Mouse (Mus musculus): Measurements from ENCODE around the gene Jmjd8.
"Not testable (repeated sequence)": the region's sequence is repeated elsewhere in the genome, so short reads cannot be mapped to it uniquely, and the experiment has no call there.

Jmjd8 gene

DNA sequence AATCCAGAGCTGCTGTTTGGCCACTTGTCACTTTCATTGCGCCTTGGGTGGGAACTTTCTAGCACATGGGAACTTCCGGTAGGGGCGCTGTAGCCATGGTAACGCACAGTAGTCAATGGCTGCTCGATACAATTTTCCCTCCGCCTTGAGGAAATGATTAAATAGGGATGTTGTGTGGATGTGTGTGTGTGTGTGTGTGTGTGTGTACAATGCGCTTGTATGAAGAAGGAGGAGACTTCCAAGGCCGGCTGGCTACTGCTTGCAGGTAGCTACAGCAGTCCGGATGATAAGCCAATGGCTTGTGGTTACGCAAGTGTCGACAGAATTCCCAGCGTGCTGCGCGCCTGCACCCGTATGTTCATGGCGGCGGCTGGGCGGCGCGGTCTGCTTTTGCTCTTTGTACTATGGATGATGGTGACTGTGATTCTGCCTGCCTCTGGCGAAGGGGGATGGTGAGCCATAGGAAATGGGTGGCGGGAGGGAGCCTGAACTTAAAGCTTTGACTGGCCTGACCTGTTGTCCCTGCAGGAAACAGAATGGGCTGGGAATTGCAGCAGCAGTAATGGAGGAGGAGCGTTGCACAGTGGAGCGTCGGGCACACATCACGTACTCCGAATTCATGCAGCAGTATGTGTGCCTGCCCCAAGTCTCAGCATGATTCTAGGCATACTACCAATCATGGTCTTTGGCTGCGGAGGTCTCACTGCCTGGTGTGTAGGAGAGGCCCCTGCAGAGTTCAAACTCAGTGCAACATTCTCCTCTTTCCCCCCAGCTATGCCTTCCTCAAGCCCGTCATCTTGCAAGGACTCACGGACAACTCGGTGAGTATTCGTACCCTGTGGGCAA is at the start of gene Jmjd8:
Jmjd8 (plus strand) TSS at position 156 of the 846 bp plus-strand sequence.
- peak; percentile 86 for DNase-seq (ENCODE audit: extremely low spot score)

DNA sequence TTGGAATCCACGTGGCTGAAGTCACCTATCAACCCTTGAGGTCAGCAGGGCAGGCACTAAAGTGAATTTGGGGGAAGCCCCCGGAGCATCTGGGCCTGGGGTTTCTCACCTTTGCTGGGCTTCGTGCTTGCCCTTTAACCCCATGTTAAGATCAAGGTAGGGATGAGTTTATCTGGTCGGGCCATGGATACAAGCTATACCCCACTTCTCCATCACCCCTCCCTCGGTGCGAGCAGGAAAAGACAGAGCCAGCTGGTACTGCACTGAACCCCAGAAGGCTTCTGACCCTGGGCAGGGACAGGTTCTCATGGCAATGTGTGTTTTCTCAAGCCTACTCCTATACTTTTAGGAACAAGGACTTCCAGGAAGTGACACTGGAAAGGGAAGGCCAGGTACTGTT is 47.3 kb upstream of the Jmjd8 start:
- no peak for DNase-seq (ENCODE audit: extremely low spot score)

DNA sequence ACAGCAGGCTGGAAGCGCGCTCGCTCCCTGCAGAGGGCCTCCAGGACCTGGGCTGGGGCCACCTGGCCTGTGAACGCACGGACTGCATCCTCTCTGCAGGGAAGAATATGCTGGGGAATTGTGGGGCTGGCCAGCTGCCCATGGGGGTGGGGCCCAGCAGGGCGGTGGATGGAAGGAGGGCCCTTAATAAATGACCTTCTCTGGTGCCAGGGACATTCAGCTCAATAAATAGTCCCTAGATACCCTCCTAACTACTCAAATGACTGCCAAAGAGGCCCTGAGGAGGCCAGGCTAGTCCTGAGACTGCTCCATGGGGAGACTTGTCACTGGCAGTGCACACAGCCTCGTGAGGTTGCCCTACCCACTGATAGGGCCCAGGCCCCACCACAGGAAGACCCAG is 45.6 kb upstream of the Jmjd8 start:
- DNase-seq (ENCODE audit: extremely low spot score): no peak

DNA sequence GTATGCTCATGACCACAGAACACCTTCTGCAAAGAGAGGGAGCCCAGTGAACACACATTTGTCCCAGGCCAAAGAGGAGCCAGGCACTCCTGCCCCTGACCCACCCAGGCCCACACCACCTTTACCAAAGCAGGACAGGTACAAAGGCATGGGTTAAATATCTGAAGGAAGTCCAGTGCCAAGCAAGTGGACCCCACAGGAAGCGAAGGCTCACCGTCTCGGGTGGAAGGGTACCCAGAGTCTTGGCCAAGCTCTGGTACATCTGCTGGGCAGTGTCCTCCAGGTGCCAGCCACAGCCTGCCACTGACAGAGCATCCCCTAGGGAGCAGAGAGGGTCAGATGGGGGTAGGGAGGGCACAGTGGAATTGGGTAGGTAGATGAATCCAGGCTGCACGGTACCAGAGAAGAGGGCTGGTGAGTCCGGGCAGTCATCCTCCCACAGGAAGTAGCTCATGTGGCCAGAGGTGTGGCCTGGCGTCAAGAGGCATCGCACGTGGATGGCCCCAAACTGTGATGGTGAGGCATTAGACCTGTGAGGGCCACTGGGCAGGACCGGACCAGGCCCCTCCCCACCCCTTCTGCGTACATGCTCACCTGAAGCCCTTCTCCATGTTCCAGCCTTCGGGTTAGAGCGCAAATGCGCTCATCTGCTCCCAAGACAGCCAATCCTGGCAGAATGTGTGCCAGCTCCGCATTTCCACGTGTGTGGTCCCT is 44.6 kb upstream of the Jmjd8 start:
- DNase-seq (ENCODE audit: extremely low spot score): no peak

DNA sequence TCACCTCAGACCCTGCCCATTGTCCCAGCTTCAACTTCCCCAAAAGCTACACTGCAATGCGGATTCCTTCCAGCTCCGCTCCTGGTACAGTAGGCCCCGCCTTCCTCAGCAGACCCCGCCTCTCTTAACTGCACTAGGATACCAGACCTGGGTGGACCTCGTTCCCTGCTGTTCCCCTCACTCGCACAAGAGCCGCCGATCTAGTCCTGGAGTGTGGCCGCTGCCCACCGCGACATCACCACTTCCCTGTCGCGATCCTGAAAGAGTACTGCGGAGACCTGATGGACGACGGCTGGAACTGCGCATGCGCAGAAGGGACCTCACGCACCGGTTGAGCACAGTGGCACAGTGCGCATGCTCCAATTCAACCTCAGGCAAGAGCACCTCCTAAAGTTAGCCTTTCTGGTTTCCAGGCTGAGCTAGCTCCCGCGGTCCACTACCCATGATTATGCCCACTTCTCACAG is 43.4 kb upstream of the Jmjd8 start, which contains the start of gene Haghl:
Haghl (minus strand) TSS at position 393 of the 465 bp plus-strand sequence.
- DNase-seq (ENCODE audit: extremely low spot score): peak; percentile 97

DNA sequence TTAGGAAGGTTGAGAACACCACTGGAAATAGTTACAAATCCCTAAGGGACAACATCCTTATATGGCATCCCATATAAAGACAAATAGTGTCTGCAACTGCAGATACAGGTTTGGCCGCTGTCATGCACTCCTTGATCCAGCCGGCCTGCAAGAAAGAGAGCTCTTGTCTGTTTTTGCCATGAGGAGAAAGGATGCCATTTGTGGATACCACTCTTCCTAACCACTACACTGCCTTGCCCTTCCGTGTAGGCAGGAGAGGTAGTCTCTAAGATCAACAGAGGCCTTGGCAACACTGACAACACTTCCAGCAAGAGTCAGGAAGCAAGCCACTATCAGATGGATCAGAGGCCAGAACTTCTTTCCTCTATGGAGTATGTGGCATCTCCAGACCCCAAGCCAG is 42.4 kb upstream of the Jmjd8 start, which contains the start of gene Ccdc78:
Ccdc78 (plus strand) TSS at position 301 of the 400 bp plus-strand sequence.
- DNase-seq (ENCODE audit: extremely low spot score): no peak

DNA sequence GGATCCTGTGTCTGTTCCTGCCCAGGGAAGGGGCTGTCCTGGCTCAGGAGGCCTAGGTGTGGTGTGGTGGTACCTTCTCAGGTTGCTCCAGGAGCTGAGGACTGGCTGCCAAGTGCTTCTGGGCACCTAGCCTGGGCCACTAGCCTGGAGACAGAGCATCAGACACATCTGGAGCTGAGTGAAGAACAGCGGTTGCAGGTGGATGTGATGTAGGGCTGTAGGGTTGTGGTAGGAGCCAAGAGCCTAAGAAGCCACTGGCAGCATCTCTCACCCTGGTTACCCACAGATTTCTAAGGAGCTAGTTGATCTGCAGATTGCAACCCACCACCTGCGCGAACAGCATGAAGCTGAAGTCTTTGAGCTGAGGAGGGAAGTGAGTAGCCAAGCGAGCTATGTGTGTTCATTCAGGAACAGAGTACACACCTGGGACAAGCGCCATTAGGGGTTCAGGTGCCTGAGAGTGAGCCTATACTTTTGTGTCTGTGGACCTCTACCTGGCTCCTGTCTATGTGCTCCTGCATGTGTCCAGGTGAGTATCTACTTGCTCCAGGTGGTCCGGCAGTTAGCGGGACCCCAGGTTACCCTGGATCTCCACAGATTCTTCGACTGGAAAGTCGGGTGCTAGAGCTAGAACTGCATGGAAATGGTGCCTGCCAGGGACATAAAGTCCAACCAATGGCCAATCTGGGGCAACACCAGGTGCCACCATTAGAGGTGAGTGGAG is 41.7 kb upstream of the Jmjd8 start:
- no peak for DNase-seq (ENCODE audit: extremely low spot score)

DNA sequence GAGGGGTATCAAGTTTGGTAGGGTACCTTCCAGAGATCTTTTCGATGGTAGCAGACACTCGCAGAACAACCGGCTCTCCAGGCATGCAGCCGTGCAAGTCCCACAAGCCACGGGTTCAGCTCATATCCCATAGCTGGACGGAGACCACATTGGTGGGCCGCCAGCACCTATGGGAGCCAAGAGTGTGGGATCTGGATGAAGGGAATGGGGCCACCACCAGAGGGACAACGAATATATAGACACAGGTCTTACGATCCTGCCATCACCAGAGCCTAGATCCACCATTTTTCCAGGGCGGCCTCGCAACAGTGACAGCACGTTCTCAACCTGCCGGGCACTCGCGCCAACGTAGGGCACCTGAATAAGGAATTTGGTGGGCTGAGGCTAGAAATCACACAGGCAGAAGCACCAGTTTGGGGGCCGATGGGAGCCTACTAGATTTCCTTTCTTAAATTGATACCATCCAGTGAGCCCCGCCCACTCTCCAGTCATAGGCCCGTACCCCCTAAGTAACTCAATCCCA is 37.3 kb upstream of the Jmjd8 start:
- DNase-seq (ENCODE audit: extremely low spot score): no peak

DNA sequence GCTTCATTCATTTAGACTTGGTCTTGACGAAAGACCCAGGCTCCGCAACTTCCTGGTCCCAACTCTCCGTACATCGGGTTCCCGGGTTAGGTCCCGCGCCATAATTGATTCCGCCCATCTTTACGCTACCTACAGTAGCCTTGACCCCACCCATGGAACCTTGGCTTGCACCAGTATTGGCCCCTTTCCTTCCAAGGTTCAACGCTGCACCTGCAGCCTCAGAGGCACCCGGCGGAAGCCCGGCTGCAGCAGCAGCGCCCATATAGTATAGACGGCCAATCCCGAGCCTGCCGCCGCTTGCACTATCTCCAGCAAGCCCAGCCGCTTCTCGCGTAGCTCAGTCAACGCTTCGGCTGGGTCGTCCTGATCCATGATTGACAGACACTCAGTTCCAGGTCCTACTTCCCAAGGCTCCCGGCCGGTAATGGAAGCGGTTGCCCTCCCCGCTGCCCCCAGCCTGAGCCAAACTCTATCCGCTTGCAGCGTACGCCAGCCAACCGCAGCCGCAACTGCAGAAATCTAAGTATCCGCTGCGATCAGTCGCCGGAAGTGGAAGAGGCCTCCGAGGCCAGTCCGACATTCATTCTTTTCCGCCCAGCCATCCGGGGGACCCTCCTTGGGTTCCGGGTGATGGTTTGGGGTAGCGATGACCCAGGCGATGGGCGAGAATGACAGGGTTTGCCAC is 36.7 kb upstream of the Jmjd8 start:
- DNase-seq (ENCODE audit: extremely low spot score): peak; percentile 90

DNA sequence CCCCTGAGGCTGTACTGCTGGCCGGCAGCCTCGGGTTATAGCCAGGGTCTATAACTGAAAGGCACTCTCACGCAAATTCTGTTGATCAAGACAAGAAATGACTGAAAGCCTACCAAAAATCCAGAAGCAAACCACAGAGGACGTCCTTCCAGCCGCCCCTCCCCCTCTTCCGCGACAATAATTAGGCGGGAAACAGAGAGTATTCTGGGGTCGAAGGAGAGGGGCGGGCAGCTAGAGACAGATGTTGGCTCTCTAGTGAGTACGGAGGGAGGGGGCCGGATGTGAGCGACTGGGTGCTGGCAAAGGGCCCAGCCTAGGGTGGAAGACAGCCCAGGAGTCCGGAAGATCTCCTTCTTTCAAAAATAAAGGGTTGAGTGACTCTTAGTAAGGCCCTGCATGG is 36.1 kb upstream of the Jmjd8 start, which contains the start of gene Fam173a:
Fam173a (minus strand) TSS at position 287 of the 400 bp plus-strand sequence.
- DNase-seq (ENCODE audit: extremely low spot score): peak; percentile 77

DNA sequence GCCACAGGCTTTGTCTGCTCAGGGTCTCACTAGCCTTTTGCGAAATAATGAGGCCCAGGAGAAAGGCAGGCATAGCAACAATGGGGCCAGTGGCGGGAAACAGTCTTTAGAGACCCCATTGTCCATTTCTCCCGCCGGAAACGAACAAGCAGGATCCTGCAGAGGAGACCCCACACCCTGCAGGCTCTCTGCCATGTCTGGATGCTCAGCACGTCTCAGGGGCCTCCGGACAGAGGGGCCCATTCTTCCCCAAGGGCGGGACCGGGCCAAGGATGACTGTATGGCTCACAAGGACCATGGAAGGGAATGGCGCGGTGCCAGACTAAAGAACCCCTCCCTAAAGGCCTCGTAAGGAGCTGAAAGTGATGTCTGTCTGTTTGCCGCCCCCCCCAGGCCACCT is 34.5 kb upstream of the Jmjd8 start:
- peak; percentile 39 for DNase-seq (ENCODE audit: extremely low spot score)

DNA sequence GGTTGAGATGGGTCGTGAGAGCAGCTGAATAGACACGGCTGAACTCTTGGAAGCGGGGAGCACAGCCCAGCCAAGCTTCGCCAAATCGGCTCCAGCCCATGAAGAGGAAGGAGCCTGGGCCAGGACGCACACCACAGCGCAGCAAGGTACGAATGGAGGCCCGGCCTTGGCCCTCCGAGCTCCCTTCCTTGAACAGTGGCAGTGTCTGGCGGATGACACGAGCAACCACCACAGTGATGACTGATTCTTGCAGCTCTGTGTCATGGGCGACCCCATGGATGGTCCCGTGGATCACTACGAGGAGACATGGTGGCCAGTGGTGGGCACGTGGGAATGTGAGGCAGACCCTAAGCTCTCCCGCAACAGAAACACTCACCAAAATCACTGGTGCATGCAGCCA is 33.7 kb upstream of the Jmjd8 start:
- no peak for DNase-seq (ENCODE audit: extremely low spot score)

DNA sequence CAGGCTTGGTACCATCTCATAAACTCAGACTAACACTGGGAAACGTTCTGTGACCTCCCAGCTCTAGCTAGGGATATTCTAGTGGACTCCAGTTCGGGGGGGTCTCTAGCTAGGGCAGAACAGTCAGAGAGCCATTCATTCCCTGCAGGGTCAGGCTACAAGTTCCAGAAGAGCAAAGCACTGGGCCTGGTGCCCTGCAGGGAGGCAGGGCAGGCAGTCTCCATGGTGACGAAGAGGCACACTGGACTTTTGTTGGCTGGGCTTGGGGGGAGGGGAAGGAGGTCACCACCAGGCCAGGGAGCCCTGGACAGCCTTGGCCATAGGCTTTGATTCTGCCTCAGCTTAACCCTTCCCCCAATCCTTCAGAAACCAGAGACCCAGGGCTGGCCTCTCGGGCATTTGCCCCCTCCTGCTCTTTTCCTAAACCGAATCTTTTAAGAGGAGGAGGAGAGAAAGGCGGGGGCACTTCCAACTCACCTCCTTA is 33.0 kb upstream of the Jmjd8 start, which contains the start of gene AC134908.4:
AC134908.4 (minus strand) TSS at position 51 of the 484 bp plus-strand sequence.
- peak; percentile 95 for DNase-seq (ENCODE audit: extremely low spot score)

DNA sequence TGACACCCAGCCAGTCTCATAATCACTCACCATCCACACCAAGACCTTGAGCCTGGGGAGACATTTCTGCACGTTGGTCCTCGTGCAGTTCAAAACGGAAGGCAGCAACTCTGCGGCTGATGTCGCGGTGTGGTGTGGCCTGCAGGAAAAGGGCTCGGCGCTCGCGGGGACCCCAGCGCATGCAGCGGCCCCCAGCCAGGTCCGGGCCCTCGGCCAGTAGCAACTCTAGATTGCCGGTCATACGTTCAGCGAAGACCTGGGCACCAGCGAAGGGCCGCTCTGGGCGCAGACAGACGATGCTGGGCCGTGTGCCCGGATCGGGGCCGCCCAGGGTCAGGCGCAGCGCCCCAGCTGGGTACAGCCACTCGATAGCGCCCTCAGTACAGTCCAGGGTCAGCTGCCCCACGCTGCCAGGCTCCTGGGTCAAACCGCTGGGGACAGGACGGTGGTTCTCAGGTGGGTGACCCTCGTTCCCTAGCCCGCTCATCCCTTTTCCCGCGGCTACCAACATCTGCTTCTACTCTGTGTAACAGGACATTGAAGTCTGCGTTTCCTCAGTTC is 32.4 kb upstream of the Jmjd8 start:
- DNase-seq (ENCODE audit: extremely low spot score): no peak

DNA sequence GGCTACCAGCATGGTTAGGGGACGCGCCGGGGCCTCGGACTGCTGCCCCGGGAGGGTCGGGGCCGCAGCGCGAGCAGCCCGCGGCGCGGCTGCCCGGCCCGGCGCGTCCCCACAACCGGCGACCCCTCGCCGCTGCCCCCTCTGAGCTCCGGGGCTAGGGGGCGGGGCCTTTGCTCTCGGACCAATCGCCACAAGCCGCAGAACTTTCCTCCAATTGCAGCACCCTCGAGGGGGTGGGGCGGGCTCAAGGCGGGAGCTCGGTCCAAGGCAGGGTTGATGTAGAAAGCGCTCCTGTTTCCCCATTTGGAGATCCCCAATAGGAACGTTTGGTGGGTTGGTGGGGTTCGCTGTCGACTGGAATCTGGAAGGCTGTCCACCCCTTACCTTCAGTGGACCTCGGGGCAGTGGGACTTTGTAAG is 31.7 kb upstream of the Jmjd8 start, which contains the start of gene Metrn:
Metrn (minus strand) TSS at position 186 of the 419 bp plus-strand sequence.
- peak; percentile 94 for DNase-seq (ENCODE audit: extremely low spot score)

DNA sequence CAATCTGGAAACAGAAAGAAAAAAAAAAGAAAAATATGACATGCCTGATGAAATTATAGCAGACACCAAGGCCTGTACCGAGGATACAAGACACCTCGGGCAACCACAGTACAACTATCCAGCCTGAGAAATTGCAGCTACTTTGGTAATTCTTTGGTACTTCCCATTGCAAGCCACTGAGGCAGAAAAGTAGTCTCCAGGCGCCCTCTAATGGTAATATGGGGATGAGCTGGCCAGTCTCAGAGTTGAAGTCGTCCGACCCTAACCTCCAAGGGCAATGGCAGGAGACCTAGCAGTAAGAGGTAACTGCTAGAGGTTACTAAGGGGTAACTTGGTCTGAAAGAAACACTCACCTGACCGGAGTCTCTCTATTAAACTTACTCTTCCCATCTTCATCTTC is 27.6 kb upstream of the Jmjd8 start:
- DNase-seq (ENCODE audit: extremely low spot score): peak; percentile 74

DNA sequence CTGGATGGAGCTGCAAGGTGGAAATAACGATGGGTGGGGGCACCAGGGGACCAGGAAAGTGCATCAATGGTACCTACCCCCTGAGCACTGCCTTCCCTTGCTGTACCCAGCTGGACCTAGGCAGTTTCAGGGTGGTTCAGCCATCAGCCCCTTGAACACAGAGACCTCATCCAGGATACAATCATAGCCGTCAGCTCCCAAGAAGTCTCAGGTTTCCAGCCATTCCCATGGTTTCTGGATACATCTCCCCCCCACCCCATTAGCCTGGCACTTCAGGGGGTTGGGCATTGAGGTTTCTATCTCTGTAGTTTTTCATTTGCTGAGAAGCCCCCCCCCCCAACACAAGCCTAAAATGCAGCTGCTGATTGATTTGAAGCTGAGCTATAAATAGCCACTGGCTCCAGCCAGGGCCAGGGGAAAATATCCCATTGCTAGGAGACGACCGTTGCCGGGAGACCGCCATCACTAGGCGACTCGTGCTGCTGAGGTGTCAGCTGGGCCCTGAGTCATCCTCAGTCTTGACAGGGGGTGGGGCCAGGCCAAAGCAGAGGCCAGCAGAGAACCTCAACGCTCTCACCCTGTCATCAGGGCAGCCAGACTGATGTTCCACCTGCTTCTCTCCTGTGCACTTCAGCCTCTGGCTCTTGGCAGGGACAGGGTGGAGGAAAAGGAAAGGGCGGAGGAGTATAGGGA is 25.7 kb upstream of the Jmjd8 start:
- DNase-seq (ENCODE audit: extremely low spot score): peak; percentile 77

DNA sequence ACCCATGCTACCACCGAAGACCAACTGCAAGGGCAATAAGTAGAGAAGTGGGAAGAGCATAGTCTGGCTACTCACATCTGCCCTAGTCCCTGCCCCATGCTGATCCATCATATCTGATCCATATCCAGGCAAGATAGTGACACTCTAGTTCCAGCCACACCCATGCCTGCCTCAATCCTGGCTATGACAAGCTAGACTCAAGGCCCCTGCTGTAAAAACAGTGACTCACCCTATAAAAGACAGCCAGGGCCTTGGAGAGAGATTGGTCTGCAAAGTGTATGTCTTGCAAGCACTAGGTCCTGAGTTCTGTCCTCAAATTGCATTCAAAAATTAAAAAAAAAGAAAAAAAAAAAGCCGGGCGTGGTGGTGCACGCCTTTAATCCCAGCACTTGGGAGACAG is 22.2 kb upstream of the Jmjd8 start:
- no peak for DNase-seq (ENCODE audit: extremely low spot score)

DNA sequence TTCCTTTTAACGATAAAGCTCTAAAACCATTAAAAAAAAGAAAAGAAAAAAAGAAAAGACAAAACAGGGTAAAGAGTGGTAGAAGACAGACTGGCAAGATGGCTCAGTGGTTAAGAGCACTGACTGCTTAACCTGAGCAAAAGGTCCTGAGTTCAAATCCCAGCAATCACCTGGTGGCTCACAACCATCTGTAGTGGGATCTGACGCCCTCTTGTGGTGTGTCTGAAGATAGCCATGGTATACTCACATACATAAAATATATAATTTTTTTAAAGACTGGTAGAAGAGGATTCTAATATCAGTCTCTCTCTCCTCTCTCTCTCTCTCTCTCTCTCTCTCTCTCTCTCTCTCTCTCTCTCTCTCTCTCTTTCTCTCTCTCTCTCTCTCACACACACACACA is 21.2 kb upstream of the Jmjd8 start:
- DNase-seq (ENCODE audit: extremely low spot score): not testable (repeated sequence)

DNA sequence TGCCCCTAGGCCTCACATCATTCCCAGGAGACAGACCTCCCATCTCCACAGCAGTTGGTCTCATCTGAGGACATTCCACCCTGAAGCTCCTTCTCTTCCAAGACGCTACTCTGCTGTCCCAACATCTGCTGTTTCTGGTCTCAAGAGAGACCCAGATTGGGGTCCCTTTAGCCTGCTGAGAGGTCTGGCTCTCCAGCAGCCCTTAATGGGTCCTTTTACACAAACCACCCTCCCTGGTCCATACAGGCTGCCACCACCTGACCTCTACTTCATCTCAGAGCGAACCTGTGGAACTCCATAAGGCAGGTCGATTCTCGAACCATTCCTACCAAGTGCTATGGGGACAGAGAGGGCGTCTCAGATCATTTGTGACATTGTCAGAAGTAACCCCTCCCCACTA is 20.6 kb upstream of the Jmjd8 start:
- no peak for DNase-seq (ENCODE audit: extremely low spot score)

Data from embryo, embryonic 9.5 days (tissue).